Mouse (Mus musculus) layer of hippocampus, adult 9-10 months (tissue): Measurements from ENCODE around the gene Eif3b.
"Not testable (repeated sequence)": the region's sequence is repeated elsewhere in the genome, so short reads cannot be mapped to it uniquely, and the experiment has no call there.

Experiments used
- DNase-seq: peaks from one replicate; pipeline ENCODE4 v3.0.0; 2022; ENCODE audit warnings: low spot score

The Eif3b gene

DNA sequence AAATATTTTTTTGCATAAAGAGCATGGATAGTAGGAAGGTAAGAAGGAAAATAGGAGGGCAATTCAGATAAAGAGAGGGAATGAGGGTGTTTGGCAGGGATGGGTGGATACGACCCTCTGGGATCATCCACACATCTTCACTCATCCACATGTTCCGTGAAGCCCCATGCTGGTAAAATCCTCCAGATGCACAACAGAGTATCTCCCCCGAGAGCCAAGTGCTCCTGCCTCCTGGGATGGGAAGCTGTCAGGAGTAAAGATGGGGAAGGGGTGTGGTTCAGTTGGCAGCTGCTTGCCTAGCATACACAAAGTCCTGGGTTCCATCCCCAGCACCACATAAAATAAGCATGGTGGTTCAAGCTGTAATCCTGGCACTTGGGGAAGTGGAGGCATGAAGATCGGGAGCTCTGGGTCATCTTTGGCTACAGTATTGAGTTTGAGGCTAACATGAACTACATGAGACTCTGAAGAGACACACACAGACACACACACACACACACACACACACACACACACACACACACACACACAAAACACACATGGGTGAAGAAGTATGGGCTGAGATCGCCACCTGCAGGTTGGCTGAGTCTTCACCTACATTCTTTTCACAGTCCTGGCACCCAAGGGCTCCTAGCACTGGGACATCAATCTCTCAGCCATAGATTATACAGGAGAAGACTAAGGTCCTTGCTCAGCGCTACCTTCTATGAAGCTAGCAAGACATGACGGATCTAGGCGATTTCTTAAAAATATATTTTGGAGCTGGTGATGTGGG lies 22.8 kb upstream of the Eif3b start:
- DNase-seq, result no peak

DNA sequence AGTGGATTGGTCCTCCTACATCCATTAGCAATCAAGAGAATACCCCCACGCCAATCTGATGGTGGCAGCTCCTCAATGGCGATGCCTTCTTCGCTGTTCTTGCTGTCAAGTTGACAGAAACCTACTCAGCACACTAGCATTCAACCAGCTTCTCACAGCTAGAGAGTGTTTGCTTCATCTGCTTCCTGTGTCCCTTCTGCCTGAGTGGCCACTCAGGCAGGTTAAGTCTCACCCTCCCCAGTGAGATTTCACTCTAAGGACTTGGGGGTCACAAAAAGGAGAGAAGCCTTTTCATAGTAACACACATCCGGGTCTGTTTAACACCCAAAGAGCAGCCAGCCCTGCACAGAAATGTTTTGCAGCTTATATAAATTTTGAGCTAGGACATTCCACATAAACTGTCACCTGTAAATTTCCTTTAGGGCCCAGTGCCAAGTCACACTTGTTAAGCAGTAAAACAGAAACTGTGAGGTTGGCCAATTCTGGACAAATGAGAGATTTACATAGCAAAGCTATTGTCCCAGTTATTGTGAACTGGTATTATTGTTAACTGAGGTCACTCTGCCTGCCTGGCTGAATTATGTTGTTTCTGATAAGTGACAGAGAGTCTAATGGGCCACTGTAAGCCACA lies 16.4 kb upstream of the Eif3b start:
- no peak for DNase-seq

DNA sequence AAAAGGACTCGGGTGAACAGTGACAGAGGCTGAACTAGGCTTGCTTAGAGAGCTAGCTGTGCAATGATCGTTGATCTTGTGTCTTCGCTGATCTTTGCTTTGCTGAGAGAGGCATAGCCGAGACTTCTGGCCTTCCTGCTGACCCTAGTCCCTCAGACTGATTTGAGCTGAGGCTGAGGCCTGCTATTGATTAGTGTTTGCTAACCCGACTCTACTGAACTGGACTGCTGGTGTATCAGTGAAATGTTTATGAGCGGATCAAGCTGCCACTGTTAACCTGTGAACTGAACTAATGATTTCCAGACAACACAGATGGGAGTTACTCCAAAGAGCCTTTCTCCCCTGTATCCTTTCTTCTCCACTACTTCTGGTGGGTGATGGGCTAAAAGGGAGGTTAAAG lies 14.0 kb upstream of the Eif3b start:
- DNase-seq, result no peak

DNA sequence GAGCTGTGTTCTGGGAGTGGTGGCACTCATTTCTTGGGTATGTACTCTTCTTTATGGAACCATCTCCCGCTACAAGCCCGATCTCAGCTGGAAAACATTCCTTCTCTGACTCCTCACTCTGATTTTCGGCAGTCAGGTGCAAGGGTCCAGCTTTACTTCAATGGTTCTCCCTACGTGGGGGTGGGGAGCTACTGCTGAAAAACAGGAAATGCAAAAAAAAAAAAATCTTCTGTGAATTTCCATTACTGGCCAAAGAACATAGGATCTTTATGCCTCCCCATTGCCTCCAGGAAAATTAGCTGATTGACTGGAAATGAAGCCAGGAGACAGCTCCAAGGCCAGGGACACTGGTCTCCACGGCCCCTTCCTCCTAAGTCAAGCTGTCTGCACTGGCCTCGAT lies 12.5 kb upstream of the Eif3b start:
- DNase-seq, result no peak

DNA sequence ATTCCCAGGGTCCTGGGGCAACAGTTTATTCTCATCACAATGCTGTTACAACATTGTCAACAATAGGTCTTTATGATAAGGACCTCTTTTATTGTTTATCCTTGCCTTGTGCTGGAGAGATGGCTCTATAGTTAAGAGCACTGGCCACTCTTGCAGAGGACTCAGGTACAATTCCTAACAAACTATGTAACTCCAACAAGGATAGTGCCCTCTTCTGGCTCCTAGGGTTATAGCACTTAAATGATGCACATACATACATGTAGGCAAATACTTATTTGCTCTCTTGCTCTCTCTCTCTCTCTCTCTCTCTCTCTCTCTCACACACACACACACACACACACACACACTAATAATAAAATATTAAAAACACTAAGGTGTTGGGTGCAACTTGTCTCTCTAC lies 10.3 kb upstream of the Eif3b start:
- no peak for DNase-seq

DNA sequence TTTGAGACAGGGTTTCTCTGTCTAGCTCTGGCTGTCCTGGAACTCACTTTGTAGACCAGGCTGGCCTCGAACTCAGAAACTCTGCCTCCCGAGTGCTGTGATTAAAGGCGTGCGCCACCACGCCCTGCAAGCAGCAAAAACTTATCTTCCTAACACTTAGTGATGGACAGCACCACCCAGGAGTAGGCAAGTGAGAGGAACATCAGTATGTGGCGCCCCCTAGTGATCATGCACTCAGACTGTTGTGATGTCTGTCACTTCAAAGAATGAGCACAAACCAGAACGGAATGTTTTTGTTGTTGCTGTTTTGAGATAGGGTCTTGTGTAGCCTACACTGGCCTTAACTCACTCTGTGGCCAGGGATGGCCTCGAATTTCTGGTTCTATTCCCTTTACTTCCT lies 7.8 kb upstream of the Eif3b start:
- no peak for DNase-seq

DNA sequence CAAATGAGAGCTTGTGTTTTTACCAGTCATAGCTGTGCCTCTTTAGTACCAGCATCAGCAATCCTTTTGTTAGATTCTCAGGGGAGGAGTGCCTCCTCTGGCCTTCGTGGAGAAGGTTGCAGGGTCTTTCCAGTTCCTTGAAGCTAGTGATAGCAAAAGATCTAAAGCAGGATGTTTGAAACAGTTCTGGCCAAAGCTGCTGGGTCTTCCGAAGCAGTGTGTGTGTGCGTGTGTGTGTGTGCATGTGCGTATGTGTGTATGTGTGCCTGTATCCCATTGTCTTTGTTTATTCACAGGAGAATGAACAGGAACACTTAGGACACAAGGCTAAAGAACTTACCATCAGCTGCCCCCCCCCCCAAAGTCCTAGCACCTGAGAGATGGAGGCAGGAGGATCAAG lies 4.5 kb upstream of the Eif3b start:
- no peak for DNase-seq

DNA sequence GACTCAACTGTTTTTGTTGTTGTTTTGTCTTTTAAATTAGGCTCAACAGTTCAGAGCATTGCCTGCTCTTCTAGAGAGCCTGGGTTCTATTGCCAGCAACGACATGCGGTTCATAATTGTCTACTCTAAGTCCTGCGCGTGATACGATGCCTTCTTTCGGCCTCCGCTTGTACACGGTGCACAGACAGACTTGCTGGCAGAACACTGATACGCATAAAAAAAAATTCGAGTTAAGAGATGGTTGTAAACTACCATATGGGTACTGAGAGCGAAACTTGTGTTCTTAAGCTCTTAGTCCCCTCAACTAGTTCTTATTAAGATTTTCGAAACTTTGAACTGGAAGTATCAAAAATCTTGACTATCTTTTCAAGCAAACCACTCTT lies 1.0 kb upstream of the Eif3b start:
- DNase-seq, result no peak

DNA sequence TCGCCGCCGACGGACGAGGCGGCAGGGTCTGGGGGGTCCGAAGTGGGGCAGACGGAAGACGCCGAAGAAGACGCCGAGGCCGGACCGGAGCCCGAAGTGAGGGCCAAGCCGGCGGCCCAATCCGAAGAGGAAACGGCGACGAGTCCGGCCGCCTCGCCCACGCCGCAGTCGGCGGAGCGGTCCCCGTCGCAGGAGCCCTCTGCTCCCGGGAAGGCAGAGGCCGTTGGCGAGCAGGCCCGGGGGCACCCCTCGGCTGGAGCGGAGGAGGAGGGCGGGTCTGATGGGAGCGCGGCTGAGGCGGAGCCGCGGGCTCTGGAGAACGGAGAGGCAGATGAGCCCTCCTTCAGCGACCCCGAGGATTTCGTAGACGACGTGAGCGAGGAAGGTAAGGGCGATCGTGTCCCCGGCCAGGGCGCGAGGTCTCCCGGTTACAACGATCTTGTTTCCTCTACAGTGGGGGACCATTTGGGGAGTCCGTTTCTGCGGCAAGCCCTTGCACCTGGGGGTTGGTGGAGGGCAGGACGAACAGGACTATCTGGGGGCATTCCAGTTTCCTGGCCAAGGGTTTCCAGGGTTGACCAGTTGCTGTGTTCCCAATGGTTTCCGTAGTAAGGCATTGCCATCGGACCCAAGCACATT lies 433 bp downstream of the Eif3b start:
- DNase-seq, result no peak

DNA sequence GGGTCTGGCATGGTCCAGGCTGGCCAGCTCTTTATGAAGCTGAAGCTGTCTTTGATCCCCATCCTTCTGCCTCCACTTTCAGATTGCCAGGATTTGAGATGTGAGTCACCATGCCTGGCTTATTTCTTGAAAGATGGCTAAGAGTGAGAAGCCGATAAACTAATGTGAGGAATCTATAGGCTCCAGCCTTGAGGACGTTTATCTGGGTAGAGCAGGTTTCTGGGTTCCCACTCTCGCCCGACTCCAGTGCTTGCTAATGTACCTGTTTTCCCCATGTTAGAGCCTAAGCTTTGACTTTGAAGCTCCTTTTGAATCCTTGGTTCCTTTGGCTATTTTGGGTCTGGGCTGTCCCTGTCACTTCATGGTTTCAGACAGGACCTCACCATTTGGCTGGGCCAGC lies 1.5 kb downstream of the Eif3b start:
- no peak for DNase-seq

DNA sequence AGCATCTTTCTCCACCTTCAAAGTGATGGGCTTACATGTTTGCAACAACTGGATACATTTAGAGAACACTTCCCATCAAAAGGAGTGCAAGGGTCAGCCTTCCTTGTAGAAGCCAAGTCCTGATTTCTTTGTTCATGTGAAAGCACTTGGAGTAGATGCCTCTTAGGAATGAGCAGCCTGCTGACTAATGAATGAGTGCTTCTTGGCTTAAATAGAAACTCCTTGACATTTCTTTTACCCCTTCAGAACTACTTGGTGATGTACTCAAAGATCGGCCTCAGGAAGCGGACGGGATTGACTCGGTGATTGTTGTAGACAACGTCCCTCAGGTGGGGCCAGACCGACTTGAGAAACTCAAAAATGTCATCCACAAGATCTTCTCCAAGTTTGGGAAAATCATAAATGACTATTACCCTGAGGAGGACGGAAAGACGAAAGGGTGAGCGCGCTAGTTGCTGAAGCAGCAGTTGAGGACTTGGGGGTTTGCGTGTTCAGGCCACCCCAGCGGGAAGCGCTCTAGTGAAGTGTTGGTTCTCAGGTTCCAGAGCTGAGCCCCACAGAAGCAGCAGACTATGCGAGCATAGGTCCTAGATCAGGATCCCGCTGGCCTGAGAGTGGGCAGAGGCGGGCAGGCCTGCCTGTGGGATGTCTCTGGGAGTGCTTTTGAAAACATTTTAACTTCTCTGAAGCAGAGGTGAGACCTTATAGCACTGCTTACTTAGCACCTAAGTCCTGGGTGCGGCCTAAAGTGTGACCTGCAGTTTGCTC lies 6.1 kb downstream of the Eif3b start:
- DNase-seq, result no peak

DNA sequence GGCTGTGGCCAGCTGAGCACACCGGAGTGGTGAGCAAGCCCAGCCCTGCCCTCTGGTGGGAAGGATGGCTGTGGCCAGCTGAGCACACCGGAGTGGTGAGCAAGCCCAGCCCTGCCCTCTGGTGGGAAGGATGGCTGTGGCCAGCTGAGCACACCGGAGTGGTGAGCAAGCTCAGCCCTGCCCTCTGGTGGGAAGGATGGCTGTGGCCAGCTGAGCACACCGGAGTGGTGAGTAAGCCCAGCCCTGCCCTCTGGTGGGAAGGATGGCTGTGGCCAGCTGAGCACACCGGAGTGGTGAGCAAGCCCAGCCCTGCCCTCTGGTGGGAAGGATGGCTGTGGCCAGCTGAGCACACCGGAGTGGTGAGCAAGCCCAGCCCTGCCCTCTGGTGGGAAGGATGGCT lies 20.0 kb downstream of the Eif3b start:
- not testable (repeated sequence) for DNase-seq

DNA sequence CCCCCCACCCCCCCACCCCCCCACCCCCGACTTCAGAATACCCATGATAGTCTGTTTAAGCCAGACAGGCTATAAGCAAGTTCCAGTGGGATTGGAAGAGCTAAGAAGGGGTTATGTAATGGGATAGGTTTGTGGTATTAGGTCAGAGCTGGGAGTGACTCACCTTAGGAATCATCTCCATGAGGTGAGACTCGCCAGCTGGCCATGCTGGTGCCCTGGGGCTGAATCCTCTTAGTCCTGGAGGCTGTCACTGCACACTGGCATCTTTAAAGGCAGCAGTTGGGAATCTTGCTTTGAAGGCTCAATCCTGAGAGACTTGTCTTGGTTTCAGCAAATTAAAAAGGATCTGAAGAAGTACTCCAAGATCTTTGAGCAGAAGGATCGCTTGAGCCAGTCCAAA lies 22.3 kb downstream of the Eif3b start:
- DNase-seq, result no peak

DNA sequence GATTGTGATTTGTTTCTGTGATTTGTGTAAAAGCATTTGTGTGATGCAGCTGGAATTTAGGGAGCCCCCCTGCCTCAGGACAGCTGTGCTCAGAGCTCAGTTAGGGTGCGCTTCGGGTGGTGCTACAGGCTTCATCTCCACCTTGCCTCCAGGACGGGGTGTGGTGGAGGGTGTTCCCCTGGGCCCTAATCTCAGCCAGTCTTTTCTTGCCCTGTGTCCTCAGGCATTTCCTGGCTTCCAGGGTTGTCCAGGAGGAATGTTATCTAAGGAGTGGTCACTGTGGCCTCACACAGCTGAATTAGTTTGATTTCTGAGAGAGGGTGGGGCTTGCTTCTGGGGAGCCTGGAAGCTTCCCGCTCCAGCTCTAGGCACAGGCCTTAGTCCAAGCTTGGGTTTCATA lies 24.9 kb downstream of the Eif3b start:
- no peak for DNase-seq

DNA sequence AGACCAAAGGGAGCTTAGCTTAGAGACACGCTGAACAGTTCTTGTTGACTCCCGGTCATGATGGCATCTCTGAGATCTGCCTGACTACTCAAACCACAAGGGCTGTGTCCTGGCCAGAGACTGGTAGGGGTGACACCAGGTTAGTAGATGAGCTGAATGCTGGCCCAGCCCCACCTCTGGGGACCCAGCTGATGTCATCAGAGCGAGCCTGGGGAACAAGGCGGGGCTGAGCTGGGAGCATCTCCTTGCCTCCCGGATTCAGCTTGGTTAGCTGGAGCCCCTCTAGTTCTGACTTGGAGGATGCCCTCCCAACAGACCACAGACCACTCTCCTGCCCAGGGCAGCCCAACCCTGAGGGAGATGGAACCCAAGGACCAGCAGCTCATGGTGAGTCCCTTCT lies 26.2 kb downstream of the Eif3b start, which contains the start of gene Gm4869:
Gene Gm4869 (plus strand): TSS at position 301 of the 400 bp plus-strand sequence.
- DNase-seq, result no peak

DNA sequence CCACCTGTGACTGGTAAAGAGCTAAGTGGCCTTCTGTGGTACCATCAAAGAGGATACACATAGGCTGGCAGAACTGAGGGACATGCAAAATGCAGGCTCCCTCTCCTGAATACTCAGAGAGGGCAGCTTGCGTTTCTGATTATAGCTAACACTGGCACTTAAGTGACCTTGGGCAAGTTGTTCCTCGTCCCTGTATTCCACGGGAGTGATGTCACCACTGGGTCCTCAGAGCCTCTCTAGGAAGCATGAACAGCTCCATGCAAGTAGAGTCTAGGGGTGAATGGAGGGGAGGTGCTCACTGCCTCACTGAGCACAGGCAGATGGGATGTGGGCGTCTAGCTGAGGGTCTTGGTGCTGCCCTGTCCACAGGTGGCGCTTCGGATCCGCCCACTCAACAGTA lies 26.9 kb downstream of the Eif3b start:
- no peak for DNase-seq

DNA sequence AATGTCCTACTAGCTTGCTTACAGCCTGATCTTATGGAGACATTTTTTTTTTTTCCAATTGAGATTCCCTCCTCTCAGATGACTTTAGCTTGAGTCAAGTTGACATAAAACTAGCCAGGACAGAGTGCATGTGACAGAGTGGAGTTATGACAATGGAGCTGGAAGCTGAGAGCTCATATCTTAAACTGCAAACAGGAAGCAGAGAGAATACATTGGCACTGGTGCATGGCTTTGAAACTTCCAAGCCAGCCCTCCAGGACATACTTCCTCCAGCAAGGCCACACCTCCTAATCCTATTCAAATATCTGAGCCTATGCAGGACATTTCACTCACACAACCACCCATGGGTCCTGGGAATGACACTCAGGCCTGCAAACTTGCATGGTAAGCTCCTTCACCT lies 35.4 kb downstream of the Eif3b start:
- no peak for DNase-seq

DNA sequence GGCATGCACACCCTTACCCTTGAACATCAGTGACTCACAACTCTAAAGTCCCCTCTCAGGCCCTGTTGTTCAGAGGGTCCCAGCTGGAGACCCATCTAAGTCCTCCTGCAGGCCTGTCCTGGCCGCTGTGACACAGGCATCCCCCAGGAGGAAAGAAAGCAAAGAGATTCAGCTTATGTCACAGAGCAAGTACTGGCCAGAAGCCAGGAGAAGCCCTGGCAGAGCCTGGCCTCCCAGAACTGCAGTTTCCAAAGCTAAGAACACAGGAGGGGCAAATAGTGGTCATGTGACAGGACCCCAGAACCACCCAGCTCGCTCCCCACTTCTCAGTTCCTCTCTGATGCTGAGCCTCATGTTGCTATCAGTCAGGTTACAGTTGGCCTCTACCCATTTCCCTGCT lies 36.3 kb downstream of the Eif3b start:
- no peak for DNase-seq

DNA sequence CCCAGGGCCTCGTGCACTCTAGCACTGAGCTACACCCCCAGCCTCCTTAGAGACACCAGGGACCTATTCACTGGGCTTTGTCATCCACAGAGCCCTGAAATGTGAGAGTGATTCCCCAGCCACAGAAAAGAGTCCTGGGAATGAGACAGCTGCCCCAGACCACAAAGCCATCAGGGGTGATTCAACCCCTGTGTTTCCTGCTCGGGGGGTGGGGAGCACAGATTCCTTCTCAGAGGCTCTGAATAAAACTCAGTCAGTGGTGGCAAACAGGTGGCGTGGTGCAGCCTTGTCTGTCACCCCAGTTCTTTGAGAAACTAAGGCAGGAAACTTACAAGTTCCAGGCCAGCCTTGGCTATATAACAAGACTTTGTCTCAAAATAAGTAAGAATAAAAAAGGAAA lies 42.3 kb downstream of the Eif3b start:
- no peak for DNase-seq

DNA sequence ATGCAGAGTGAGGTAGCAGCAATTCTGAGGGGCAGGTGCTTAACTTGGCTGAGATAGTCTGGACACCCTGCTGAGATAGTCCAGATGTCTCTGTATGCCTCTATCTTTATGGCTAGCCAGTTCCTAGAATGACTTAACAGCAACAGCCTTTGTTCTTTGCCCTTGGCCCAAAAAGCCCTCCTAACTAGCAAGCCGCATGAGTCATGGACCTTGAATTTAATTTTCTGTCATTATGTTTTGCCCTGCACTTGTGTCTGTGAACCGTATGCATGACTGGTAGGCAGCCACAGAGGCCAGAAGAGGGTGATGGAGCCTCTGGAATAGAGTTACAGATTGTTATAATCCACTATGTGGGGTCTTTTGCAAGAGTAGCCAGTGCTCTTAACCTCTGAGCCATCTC lies 44.0 kb downstream of the Eif3b start:
- DNase-seq, result not testable (repeated sequence)

DNA sequence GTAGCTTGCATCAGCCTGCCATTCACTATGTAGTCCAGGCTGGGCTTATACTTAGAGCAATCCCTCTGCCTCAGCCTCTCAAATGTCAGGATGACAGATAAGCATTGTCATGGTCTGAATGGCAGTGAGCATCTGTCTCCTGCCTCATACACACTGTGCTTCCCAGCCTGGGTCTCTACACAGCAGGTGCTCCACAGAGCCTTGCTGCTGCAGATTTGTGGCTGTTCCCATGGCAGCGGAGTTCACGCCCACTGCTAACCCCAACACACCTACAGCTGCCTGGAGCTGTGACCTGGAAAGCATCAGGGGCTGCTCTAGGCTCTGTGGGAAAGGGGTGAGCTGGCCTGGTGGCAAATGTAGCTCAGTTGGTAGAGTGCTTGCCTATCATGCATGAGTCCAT lies 45.8 kb downstream of the Eif3b start:
- no peak for DNase-seq

DNA sequence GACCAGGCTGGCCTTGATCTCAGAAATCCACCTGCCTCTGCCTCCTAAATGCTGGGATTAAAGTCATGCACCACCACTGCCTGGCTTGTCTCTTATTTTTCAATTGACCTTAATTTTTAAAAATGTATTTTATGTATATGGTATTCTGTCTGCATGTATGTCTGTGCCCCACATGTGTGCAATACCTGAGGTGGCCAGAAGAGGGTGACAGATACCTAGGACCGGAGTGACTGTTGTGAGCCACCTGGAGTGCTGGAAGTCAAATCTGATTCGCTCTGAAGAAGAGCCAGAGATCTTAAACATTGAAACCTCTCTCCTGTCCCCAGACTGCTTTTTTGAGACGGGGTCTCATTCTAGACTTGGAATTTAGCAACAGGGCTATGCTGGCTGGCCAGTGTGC lies 53.2 kb downstream of the Eif3b start:
- DNase-seq, result no peak

DNA sequence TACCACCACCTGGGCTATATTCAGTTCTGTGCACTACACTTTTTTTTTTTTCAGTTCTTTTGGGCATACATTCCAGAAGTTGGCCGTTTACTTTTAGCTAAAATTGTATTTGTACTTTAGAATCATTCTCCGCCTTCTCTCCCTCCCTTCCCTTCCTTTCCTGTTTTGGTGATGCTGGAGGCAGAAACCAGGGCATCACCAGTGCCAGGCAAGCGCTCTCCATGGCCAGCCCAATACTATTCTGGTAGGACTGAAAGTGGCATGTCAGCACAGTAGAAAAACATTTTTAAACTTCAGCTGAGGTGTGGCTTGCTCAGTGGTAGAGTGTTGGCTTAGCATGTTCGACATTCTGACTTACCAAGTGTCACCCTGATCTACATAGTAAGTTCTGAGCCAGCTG lies 62.3 kb downstream of the Eif3b start:
- DNase-seq, result no peak
